Mouse (Mus musculus) spleen, postnatal 4 days (tissue): ENCODE data around the gene Tmem255b.

Experiments
- DNase-seq, 2 experiments: peaks; one replicate each; pipeline ENCODE4 v3.0.0; 2022; ENCODE audit warnings: low spot score in 2 of 2

The Tmem255b gene

DNA sequence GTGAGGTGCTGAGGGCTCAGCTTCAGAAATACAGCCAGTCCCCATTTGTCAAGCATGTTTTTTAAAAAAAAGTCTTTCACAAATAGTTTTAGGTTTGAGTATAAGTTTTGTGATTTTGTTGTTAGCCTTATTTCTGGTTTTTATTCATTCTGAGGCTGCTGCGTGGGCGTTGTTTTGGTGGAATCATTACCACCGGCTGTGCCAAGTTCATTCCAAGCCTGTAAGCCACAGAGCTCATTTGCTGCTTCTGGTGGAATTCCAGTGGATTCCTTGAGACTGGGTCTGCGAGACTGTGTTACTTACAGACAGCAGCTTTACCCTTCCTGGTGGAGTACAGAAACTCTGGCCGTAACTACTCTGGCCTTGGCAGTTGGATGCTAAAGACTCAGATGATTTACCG is 11.5 kb downstream of the Tmem255b start:
- DNase-seq, result no peak

DNA sequence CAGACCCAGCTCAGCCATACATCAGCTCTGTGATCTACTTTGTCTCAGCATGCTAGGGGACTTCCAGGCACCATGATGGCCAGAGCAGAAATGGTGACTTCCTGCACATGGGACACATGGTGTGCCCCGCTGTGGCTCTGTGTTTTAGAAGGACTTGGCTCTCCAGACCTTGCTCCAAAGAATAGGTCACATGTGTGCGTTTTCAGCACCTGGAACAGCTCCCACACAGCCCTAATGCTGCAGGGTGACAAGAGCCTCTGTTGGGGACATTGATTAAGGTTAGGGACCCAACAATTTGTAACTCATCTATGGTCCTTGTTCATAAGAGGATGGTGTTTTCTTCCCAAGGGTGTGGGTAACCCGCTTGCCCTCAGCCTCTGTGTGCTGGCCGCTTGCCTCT is 13.2 kb downstream of the Tmem255b start:
- DNase-seq, result no peak

DNA sequence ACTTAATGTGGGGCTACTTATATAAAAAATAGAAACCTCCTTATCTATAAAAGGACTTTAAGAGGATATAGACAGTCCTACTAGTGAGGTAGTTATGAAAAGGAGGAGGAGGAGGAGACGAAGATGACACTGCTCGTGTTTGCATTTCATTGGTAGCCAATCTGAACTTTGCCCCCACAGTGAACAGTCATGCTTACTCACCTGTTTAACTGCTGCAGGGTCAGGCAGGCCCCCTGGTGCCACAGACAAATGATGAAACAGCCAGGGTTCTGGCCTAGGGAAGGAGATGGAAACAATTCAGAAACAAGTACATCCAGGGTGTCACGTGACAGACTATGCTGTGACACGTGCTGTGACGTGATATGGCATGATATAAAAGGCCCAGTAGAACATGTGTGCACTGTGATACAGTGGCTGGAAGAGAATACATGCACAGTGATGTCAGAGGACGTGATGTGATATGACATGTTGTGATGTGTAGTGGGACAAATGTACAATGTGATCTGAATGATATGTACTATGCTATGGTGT is 16.8 kb downstream of the Tmem255b start:
- DNase-seq, result no peak

DNA sequence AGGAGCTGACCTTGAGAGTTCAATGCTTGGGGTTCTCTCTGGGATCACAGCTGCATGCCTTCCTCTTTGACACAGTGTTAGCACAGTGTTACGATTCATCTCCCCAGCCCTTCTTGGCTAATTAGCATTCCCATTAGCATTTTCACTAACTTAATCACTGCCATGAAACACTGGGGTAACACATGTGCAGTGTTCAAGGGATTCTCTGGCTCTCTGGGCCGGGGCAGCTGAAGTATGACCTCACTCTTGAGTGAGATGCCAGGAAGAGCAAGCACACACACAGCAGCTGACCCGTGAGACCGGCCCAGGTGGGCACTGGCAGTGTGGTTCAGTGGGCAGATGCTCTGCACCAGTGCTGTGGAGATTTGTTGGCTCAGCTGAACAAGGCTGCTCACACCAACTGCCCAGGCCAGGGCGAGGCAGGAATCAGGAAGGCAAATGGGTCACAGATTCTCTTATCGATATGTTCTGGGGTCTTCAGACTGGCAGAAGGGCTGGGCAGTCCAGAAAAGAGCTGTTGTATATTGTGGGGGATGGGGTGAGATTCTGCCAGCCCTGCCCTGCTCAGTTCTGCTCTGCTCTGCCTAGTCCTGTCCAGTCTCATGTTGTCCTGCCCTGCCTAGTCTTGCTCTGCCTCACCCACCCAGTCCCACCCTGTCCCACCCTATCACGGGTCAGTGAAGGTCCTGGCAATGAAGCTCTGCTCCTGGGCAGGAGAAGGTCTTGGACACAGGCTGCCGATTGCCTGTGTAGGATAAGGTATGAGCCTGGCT is 19.5 kb downstream of the Tmem255b start:
- DNase-seq, result no peak

DNA sequence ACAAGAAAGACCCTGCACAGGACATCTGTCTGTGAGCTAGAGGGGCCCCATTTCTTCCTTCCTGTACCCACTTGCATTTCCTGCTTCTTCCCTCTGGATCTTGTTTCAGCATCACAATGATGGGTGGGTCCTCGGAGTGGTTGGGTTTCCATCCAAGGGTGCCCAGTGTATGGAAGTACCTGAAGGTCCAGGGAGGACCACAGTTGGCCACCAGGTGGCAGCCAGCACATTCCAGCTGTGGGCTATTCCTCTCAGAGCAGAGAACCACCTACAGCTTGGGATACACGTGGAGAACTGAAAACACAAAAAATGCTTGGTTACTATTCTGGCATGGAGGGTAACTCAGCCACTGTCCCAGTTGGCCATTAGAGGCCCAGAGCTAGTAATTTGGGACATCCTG is 20.3 kb downstream of the Tmem255b start:
- DNase-seq, result no peak

DNA sequence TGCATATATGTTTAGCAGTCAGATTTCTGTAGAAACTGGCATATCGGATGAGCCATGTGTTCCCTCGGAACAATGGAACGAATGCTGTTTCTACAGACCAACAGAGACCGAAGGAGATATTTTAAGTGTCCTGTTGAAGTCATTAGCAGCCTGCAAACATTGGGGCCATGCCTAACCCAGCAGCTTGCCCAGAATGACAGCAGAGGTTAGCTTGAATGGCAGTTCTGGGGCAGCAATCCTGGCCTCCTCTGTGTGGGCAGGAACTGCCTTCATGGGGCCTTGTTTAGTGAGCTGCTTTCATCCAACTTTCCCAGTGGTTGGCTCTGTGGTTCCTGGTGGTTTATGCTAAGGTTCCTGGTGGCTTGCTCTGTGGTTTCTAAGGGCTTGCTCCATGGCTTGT is 24.4 kb downstream of the Tmem255b start:
- DNase-seq, result no peak

DNA sequence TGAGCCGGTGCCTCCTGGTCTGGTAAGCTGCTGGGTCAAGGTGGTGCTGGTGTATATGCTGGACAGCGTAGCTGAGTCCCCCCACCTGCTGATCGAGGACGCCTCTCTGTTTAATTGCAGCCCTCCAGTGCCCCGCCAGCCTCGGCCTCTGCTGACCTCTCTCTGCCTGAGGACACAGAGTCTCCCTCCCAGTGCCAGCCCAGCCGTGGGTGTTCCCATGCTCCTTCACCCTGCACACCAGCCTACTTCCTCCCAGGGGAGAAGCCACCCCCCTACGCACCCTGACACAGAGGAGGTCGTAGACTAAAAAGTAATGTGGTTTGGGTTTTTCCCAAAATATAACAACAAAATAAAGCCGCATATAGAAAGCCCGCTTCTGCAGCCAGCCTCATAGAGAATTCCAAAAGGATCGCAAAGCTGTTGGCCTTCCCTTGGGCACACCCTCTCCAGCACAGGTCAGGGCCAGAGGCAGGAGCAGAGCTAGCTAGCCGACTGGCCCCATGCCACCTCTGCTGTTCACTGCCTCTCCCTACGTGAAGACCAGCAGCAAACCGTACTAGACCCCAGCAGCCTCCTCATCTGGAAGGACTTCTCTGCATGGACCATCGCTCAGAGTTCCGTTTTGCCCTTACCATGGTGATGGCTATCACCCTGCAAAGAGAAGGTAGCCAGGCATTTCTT is 26.2 kb downstream of the Tmem255b start:
- no peak for DNase-seq

DNA sequence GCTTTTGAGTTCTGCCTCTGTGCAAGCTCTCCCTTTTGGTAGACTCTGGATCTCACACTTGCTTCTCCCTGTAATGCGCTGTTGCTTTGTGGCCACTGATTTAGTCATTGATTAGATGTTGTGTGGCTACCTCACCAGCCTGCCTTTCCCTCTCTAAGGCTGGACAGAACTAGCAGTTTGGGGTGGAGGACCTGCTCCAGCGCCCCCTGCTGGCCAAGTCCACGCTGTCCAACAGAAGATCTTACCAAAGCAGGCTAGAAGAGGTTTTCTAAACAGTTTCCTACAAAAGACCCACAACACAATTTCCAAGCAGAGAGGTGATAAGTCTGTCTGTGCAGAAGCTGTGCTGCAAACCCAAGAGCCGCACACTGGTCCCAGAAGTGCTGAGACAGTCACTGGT is 26.9 kb downstream of the Tmem255b start:
- peak; percentile 43 to 86 for DNase-seq

DNA sequence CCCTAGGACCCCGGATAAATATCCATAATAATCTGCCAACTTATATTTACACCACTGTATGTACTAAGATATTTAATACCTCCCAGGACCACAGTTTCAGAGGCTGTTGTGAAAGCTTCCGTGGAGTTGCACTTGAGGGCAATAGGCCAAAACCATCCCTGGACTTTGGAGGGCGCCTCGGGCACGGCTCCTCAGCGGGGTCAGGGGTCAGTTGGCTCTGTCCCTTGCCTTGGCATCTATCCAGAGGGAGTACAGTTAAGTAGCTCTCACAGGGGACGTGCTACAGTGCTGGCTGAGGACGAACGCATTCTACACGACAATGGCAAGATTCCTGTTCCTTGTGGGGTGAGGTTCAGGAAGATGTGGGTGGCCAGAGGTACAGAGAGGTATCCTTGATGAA is 27.4 kb downstream of the Tmem255b start:
- peak in 1 of 2 experiments; percentile 22 for DNase-seq

DNA sequence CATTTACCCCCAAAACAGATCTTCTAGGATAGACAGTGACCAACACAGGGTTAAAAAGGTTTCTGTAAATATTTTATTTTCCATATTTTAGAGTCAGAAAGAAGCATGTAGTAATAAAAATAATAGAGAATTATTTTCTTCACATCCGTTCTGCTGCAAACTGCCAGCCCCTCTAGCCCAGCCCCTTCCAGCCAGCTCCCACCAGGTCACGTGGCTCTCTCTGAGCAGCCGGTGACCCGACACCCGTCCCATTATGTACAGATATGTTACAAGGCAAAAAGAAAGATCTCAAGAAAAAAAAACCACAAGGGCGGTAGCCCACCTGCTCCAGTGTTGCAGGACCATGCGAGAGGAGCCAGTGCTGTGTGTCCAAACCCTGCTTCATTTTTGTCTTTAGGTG is 30.3 kb downstream of the Tmem255b start:
- DNase-seq, result no peak

DNA sequence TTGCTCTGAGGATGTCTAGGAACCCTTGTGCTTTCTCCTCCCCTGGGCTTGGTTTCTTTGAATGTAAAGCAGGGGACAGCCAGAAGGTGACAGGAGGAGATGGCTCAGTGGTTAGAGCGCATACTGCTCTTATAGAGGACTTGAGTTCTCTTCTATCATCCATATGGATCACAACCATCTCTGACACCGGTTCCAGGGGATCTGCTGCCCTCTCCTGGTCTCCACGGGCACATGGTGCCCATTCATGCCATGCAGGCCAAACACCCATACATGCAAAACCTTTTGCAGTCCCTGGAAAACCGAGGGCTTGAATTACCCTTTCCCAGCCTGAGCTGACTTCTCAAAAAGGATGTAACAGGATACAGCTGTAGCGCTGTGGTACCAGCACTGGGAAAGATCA is 32.0 kb downstream of the Tmem255b start:
- DNase-seq, result no peak

DNA sequence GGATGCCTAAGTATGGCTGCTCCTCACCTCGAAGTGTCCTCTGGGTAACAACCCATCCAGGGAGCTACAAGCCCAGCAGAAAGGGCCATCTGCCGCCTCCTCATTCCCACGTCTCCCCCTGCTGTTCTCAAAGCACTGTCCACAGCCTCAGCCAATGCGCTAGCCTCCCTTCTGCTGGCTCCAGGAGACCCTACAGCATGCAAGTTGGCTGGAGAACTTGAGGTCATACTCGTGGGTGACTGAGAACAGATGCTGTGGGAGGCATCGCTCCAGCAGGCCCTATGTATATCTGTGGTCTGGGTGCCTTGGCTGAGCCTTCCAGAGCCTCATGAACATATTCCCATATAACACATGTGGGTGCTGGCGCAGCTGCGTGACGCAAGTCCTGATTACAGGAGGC is 33.7 kb downstream of the Tmem255b start:
- DNase-seq, result no peak

DNA sequence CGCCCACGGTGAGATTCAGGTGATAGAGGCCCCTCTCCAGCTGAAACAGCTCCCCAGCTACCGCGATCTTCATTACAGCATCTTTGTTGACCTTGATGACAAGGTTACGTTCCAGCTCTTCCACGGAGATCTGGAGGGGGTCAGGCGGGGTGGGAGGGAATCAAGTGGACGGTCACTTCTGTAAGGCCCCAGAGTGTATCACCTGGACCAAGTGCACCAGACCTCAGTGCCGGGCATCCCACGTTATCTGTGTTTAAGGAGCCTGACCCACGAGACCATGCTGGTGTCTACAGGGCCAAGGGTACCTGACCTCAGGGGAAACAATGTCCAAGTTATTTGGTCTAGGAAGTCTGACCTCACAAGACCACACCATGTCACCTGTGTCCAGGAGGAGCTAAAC is 36.5 kb downstream of the Tmem255b start:
- no peak for DNase-seq

DNA sequence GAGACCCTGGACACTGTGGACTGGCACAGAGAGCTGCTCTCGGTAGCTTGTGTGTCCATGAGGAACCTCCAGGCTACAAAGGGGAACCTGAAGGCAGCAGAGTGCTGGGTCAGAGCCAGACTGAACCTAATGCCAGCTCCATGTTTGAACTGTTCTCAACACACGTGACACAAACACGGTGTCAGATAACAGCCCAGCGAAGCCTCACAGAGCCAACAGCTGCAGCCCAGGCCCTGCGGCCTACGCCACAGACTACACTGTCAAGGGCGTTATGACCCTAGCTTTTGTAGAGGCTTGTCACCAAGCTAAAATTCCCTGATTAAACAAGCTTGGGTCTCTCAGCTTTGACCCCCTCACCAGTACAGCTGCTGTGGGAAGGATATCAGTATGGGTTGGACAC is 37.3 kb downstream of the Tmem255b start:
- DNase-seq, result no peak

DNA sequence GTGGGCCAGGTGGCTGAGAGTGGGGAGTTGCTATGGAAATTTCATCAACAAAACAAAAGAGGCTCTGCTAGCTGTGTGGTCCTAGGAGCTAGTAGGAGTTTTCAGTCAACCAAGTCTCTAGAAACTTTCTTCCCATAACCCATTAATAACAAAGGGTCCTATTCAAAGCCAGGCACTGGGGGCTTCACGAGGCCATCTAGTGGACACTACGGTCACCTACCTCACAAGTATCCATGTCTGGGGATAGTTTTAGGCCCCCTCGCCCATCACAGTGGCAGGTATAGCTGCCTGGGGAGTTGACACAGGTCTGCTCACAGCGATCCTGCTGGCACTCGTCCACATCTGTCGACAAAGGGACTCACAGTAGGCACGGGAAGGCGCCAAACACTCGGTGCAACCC is 40.9 kb downstream of the Tmem255b start:
- DNase-seq, result no peak

DNA sequence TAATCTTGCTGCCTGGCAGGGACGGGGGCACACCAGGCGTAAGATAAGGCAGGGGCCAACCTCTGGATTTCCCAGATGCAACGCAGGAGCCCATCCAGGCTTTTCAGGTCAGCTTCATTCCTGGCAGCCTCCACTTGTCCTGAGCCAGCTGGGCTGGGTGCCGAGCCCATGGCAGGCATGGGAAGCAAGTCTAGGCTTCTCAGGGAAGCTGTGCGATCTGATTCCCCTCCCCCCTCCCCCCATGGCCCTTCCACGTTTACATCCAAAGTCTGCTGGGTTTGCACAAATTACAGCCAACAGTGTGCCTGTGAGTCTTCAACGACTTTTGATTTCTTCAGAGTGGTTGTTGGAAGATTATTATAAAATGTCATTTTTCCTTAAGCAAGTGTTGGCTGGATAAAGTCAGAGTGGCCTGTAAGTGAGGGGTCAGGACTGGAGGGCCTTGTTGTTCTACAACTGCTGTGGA is 46.1 kb downstream of the Tmem255b start:
- no peak for DNase-seq

DNA sequence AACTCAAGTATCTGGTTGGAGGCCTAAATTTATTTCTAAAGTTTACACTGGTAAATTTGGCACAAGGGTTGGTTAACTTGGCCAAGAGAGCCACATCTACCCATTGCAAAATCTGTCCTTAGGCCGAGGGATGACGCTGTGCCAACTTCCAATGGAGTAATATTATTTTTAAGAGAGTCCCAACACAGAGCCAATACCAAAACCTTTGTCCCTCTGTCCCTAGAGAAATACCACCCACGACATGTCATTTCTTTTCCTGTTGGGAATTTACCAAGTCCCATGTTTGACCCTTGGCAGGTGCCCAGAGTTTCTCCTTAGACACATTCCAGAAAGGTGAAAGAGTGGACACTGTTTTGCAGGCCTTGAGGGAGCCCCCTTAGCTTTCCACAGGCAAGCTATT is 46.6 kb downstream of the Tmem255b start:
- no peak for DNase-seq

DNA sequence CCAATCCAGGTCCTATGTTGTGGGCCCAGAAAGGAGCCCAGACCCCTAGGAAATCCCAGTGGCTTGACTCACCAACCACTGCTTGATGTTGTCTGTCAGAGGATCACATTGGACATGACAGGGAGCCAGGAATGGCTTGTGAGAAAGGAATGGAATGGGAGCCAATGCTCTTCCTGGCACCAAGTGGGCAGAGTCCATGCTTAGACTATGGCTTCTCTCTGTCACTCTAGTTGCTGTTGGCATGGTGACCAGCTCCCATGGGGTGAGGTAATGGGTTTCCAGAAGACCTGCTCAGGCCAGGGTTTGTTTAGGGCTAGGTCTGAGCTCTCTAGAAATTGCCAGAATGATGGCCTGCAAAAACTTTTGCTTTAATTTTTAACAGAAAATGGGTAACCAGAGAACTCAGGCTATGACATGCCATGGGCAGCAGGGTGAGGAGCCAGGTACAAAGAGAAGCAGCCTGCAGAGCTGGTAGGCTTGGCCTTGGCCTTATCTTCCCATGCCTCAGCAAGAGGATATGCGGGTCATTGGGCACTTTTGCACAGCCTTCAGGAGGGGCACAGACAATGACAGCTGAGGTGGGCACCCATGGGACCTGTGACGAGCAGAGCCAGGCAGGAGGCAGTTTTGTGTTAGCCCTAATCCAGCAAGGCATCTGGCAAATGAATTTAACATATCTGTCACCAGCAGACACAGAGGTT is 47.3 kb downstream of the Tmem255b start:
- no peak for DNase-seq

DNA sequence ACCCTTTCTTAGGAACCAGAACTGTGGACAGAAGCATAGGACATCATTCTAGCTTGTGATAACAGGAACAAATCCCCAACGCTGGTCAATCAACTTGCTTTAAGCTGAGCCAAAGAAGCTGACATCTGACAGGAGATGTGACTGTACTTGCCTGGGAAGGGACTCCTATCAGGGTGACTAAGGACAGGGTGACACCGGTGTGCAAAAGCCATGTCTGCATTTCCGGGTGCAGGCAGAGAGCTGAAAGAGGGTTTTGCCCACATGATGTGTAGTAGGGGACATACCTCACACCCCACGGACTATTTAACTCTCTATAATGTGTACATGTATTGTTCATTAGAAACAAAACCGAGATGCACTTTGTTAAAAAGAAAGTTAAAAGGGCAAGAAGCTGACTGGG is 48.2 kb downstream of the Tmem255b start:
- DNase-seq, result no peak

DNA sequence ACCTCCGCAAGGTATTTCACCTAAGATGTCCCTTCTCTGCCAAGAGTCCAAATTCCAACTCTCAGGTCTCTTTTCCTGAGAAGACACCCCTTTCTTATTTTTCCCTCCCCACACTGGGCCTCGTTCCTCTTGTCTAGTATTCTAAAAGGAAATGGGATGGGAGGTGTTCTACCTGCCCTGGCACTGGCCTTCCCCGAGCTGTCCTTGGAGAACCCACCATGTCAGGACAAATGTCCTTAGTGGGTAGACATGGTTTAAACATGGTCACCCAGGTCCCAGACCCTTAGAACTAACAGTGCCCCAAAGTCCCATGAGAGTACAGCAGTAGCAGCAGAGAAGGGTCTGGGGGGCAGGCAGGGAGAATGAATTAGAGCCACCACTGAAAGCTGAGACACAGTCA is 54.4 kb downstream of the Tmem255b start:
- DNase-seq, result no peak

DNA sequence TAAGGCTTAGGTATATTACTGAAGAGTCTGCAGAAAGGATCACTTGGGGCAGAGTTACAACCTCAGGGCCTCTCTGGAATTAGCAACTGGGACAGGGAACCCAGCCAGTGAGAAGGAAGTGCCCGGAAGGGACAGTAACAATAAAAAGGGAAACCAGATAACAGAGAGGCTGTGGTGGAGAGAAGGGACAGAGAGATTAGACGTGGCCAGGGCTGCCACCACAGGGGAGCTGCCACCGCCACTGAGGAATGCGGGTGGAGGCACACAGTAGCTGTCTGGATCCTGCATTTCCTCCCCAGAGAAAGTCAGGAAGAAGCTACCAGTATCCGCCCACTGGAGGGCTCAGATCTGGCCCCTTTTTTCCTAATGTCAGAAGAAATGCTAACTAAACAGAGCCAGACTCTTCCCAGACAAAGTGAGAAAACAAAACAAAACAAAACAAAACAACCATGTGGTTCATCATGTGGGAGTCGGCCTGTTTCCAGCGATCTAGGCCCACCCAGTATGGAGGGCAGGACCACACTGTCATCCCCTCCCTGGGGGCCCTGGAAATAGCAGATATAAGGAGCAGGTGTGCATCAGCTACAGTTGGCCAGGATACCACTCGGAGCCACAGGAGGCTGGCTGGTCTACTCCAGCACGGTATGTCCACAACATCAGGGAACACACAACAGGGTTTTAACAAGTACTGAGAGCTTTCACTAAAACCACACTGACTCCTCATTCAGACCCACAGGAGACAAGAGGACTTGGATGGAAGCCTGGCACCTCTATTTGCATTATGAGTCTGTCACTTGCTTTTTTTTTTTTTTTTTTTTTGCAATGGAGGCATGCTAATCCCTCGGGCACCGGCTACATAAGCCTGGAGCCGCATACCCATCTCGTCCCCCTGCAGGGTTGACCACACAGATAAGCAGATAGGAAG is 55.3 kb downstream of the Tmem255b start:
- no peak for DNase-seq
